Mouse (Mus musculus): ENCODE measurements at regions not wholly inside any gene's neighbourhood (a gene's known extent, or its start where the extent isn't known, plus 50 kb on each side); places are given as distances from the start of the nearest gene placed in this dataset.

- TF ChIP-seq CTCF (IDR thresholded peaks at IDR 0.05; ENCODE audit: low read depth) (no peak), EP300 (optimal IDR thresholded peaks at IDR 0.05) (no peak)
- H3K4me3 ChIP-seq (ENCODE audit: low read depth, low read length): no peak overlapping the region
- H3K27me3 ChIP-seq (ENCODE audit: control insufficient read depth, insufficient read depth, low read length): no peaks in the 10 kb centered on the region
- no peaks in the 10 kb centered on the region for H3K4me1 ChIP-seq (replicated peaks; ENCODE audit: control insufficient read depth, insufficient read depth)
- no peaks in the 10 kb centered on the region for H3K9me3 ChIP-seq (ENCODE audit: control insufficient read depth, low read length)
- no peak overlapping the region for H3K9ac ChIP-seq (ENCODE audit: low read length)
- 87% methylated on average over 4 of the region's 4 CpGs for WGBS
- DNase-seq (ENCODE audit: low spot score) (no peak), ATAC-seq (ENCODE audit: low FRiP score, low TSS enrichment) (no peak)
- H3K4me2 ChIP-seq (replicated peaks; ENCODE audit: low read depth): no peak overlapping the region
- no peak overlapping the region for H3K27ac ChIP-seq (replicated peaks)
- H3K36me3 ChIP-seq (ENCODE audit: control insufficient read depth, insufficient read depth, low read length): no peaks in the 10 kb centered on the region
Observed at GRCm38 (mm10) chr19:14701116-14701515, 103.3 kb upstream of the Tle4 start.

DNA sequence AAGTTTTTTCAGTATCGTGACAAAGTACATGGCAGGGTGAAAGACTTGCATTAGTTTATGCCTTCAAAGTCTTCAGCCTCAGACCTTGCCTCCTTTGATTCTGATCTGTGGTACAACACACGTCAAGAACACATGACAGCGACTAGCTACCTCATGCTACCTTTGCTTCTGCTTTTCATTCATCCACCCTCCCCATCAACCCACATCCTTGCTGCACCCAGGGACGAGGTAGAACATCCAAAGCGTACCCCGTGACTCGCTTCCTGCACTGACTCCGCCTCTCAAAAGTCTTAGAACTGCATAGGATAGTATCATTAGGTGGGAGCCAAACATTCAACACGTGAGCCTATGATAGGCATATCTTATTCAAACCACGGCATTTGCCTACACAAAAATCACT, 97.5 kb upstream of the Tle4 start:
- Histone ChIP-seq H3K27me3 (ENCODE audit: control insufficient read depth, insufficient read depth, low read length) (no peaks in the 10 kb centered on the region), H3K4me1 (replicated peaks; ENCODE audit: control insufficient read depth, insufficient read depth) (no peaks in the 10 kb centered on the region), H3K9ac (ENCODE audit: low read length) (no peak overlapping the region), H3K27ac (replicated peaks) (no peak overlapping the region), H3K4me3 (ENCODE audit: low read depth, low read length) (no peak overlapping the region), H3K9me3 (ENCODE audit: control insufficient read depth, low read length) (no peaks in the 10 kb centered on the region), H3K36me3 (ENCODE audit: control insufficient read depth, insufficient read depth, low read length) (no peaks in the 10 kb centered on the region), H3K4me2 (replicated peaks; ENCODE audit: low read depth) (no peak overlapping the region)
- DNase-seq (ENCODE audit: low spot score) (no peak), ATAC-seq (ENCODE audit: low FRiP score, low TSS enrichment) (no peak)
- WGBS: 89% methylated on average over 10 of the region's 10 CpGs
- TF ChIP-seq CTCF (IDR thresholded peaks at IDR 0.05; ENCODE audit: low read depth): no peak

- Histone ChIP-seq H3K4me1 (replicated peaks; ENCODE audit: control insufficient read depth, insufficient read depth) (no peaks in the 10 kb centered on the region), H3K36me3 (ENCODE audit: control insufficient read depth, insufficient read depth, low read length) (no peaks in the 10 kb centered on the region), H3K9ac (ENCODE audit: low read length) (no peak overlapping the region), H3K9me3 (ENCODE audit: control insufficient read depth, low read length) (no peaks in the 10 kb centered on the region), H3K27ac (replicated peaks) (no peak overlapping the region), H3K27me3 (ENCODE audit: control insufficient read depth, insufficient read depth, low read length) (no peaks in the 10 kb centered on the region), H3K4me3 (ENCODE audit: low read depth, low read length) (no peak overlapping the region), H3K4me2 (replicated peaks; ENCODE audit: low read depth) (no peak overlapping the region)
- DNase-seq (ENCODE audit: low spot score) (no peak), ATAC-seq (ENCODE audit: low FRiP score, low TSS enrichment) (no peak)
- TF ChIP-seq EP300 (optimal IDR thresholded peaks at IDR 0.05) (no peak), CTCF (IDR thresholded peaks at IDR 0.05; ENCODE audit: low read depth) (peak; percentile 55)
Observed at GRCm38 (mm10) chr19:14692183-14692582, 94.3 kb upstream of the Tle4 start.

GRCm38 (mm10) chr19:14685628-14686027, 87.8 kb upstream of the Tle4 start:
- H3K4me2 ChIP-seq (replicated peaks; ENCODE audit: low read depth): no peak overlapping the region
- H3K27me3 ChIP-seq (ENCODE audit: control insufficient read depth, insufficient read depth, low read length): no peaks in the 10 kb centered on the region
- ATAC-seq (ENCODE audit: low FRiP score, low TSS enrichment) (0 out of 2 replicates have a peak, but pooled peaks have one; percentile 32), DNase-seq (ENCODE audit: low spot score) (no peak)
- no peaks in the 10 kb centered on the region for H3K36me3 ChIP-seq (ENCODE audit: control insufficient read depth, insufficient read depth, low read length)
- no peak overlapping the region for H3K9ac ChIP-seq (ENCODE audit: low read length)
- H3K9me3 ChIP-seq (ENCODE audit: control insufficient read depth, low read length): no peaks in the 10 kb centered on the region
- 67% methylated on average over 1 of the region's 1 CpGs for WGBS
- H3K4me1 ChIP-seq (replicated peaks; ENCODE audit: control insufficient read depth, insufficient read depth): no peaks in the 10 kb centered on the region
- no peak overlapping the region for H3K4me3 ChIP-seq (ENCODE audit: low read depth, low read length)
- TF ChIP-seq EP300 (optimal IDR thresholded peaks at IDR 0.05): no peak
- TF ChIP-seq CTCF (IDR thresholded peaks at IDR 0.05; ENCODE audit: low read depth): no peak
- no peak overlapping the region for H3K27ac ChIP-seq (replicated peaks)

- 66% methylated on average over 3 of the region's 3 CpGs for WGBS
- Histone ChIP-seq H3K4me1 (replicated peaks; ENCODE audit: control insufficient read depth, insufficient read depth) (no peaks in the 10 kb centered on the region), H3K36me3 (ENCODE audit: control insufficient read depth, insufficient read depth, low read length) (no peaks in the 10 kb centered on the region), H3K27ac (replicated peaks) (no peak overlapping the region), H3K9me3 (ENCODE audit: control insufficient read depth, low read length) (no peaks in the 10 kb centered on the region), H3K9ac (ENCODE audit: low read length) (no peak overlapping the region), H3K27me3 (ENCODE audit: control insufficient read depth, insufficient read depth, low read length) (no peaks in the 10 kb centered on the region), H3K4me3 (ENCODE audit: low read depth, low read length) (no peak overlapping the region), H3K4me2 (replicated peaks; ENCODE audit: low read depth) (no peak overlapping the region)
- DNase-seq (ENCODE audit: low spot score): no peak
- TF ChIP-seq CTCF (IDR thresholded peaks at IDR 0.05; ENCODE audit: low read depth): no peak
- TF ChIP-seq EP300 (optimal IDR thresholded peaks at IDR 0.05): peak; percentile 90
- ATAC-seq (ENCODE audit: low FRiP score, low TSS enrichment): peak; percentile 60; the same call in 1 of the 2 replicates
Observed at GRCm38 (mm10) chr19:14684669-14685068, 86.8 kb upstream of the Tle4 start.

GRCm38 (mm10) chr19:14681306-14681705, 83.5 kb upstream of the Tle4 start:
- Histone ChIP-seq H3K27me3 (ENCODE audit: control insufficient read depth, insufficient read depth, low read length) (no peaks in the 10 kb centered on the region), H3K4me1 (replicated peaks; ENCODE audit: control insufficient read depth, insufficient read depth) (no peaks in the 10 kb centered on the region), H3K4me3 (ENCODE audit: low read depth, low read length) (no peak overlapping the region), H3K9ac (ENCODE audit: low read length) (no peak overlapping the region), H3K4me2 (replicated peaks; ENCODE audit: low read depth) (no peak overlapping the region), H3K9me3 (ENCODE audit: control insufficient read depth, low read length) (no peaks in the 10 kb centered on the region), H3K27ac (replicated peaks) (no peak overlapping the region), H3K36me3 (ENCODE audit: control insufficient read depth, insufficient read depth, low read length) (no peaks in the 10 kb centered on the region)
- no peak for DNase-seq (ENCODE audit: low spot score)
- WGBS: 47% methylated on average over 11 of the region's 11 CpGs
- no peak for TF ChIP-seq EP300 (optimal IDR thresholded peaks at IDR 0.05)
- TF ChIP-seq CTCF (IDR thresholded peaks at IDR 0.05; ENCODE audit: low read depth): no peak
- ATAC-seq (ENCODE audit: low FRiP score, low TSS enrichment): no peak

Measured in stomach, postnatal 0 days (tissue).